Mouse (Mus musculus) brain, embryonic 14.5 days (tissue): ENCODE results near the gene 1110051M20Rik. TPM values are rescaled to one million over a fixed set of nuclear protein-coding genes. Genes with fewer than 3 reads are reported as not detected.

Experiments used
- DNase-seq: peaks from one replicate; pipeline ENCODE4 v3.0.0-alpha.2; 2011; ENCODE audit warnings: low read depth
- CTCF ChIP-seq: fragments of 200-500 bp; IDR thresholded peaks from 2 replicates; pipeline ENCODE4 v1.5.1; 2012; ENCODE audit warnings: inconsistent platforms, mild to moderate bottlenecking, moderate library complexity, borderline replicate concordance; ENCODE audit not compliant: insufficient read depth, insufficient read length; ENCODE audit errors: extremely low read depth
- POLR2A ChIP-seq: fragments of 200-500 bp; IDR thresholded peaks from 2 replicates; pipeline ENCODE4 v1.6.1; 2012; ENCODE audit warnings: mild to moderate bottlenecking, inconsistent platforms, borderline replicate concordance; ENCODE audit not compliant: poor library complexity, insufficient read depth, insufficient read length, severe bottlenecking; ENCODE audit errors: extremely low read depth
- polyA plus RNA-seq: library from polyadenylated mRNA; depleted of rRNA; stranded (reverse); fragments of >200 nt; gene quantifications from 2 replicates; pipeline ENCODE4 v1.2.3, GENCODE M21; 2012

1110051M20Rik gene
- polyA plus RNA-seq, 1 experiment = 86.3 TPM

DNA sequence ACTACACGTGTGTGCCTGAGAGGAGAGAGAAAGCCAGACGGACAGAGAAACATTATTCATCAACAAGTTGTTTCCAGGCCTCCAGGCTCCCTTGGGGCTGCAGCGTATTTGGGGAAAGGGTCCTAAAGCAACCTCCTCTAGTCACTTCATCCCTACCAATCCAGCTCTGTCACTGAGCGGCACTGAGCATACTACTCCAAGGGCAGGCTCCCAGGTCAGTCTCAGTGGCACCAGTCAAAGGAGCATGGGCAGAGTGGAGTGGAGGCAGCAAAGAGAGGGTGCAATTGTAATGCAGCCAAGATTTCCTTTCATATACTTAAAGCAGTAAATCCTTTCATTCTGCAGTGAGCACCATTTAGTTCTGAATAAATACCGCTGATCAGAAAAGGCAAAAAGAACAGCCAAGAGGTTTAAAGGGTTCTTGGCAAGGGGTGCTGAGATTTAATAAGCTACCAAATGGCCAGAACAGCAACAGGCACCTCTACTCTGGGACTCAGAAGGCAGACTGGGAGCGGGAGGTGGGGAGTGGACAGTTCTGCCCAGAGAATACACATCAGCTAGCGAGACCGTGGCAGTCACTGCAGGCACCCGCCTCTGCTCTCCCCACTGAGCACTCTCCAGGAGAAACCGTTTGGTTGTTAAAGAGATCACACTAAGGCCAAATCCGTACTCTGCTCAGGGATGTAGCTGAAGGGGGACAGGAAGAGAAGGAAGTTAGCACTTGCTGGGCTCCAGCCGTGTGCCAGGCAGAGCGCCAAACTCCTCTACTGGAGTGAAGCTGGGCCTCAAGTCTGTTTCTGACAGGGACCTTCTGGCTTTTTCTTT is 159.9 kb downstream of the 1110051M20Rik start:
- TF ChIP-seq CTCF (no peak), POLR2A (no peak)
- DNase-seq = peak; percentile 82

DNA sequence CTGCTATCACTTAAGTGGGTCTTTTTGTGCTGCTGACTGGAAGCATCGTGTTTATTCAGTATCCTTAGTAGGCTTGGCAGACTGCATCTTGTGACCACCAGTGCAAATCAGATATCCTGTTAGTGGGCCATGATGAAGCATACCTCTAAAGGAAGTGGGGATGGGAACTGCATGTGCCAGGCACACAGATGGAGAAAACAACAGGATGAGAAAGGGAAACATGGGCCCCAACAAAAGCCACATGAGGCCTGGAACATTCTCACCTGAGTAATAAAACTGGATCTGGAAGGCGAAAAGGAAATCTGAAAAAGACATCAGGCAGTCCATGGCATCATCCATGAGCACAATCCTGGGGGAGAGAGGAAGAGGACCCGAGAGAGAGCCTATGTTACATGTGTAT is 160.5 kb downstream of the 1110051M20Rik start:
- DNase-seq = no peak
- no peak for TF ChIP-seq CTCF
- TF ChIP-seq POLR2A = no peak

GRCm38 (mm10) chr2:91281366-91281765 is 163.1 kb downstream of the 1110051M20Rik start:
- DNase-seq = no peak
- TF ChIP-seq CTCF (no peak), POLR2A (no peak)

DNA sequence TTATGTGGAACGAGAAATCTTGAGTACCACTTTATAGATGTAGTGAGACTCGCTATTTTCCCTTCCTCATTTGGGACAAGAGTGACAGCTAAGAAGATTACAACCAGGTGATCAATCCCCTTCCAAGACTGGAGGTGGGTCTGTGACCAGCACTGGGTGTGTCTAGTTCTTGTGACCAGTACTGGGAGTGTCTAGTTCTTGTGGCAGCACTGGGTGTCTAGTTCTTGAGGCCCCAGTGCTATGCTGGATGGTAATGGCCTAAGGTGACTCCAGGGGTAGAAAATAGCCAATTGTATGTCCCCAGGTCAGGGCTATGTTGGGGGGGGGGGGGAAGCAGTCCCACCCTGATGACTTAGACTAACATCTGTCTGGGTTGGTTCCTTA is 165.1 kb downstream of the 1110051M20Rik start:
- TF ChIP-seq POLR2A (no peak), CTCF (no peak)

GRCm38 (mm10) chr2:91278749-91279371 is 165.6 kb downstream of the 1110051M20Rik start:
- DNase-seq = peak; percentile 80
- no peak for TF ChIP-seq POLR2A
- TF ChIP-seq CTCF = peak; percentile 79

More for the DNA sequence above, 165.1 kb downstream of the 1110051M20Rik start:
- no peak for DNase-seq

DNA sequence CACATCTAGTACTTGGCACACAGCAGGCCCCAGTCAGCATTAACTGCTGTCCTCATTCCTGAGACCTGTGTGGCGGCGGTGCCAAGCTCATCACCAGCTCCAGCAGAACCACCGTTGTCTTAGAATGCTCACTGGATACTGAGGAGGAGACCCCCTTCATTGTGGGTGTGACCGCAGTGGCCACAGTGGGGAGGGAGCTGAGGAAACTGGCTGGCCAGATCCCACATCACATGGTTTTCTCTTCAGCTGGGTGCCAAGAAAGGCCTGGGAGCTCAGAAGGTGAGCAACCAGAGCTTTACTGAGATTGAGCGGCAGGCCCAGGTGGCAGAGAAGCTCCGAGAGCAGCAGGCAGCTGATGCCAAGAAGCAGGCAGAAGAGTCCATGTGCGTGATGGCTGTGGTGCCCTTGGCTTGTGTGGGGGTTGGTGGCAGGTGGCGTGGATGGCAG is 174.8 kb downstream of the 1110051M20Rik start:
- TF ChIP-seq POLR2A (no peak), CTCF (no peak)

DNA sequence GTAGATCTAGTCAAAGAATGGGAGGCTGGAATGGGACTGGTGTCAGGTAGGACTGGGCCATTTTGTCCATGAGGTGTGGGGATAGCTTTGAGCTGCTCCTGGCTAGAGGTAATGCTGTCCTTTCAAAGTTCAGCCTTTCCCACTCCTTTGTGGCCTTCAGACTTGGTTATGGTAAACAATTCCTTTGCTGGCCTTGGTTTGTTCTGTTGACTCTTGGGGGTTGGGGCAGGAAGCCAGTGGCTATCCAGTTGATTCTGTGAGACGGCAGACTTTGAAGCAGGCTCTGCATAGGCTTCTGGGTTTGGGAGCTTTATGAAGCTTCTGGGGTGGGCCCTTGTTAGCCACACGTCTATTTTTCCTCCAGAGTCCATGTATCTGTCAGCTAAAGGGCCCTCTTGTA is 175.8 kb downstream of the 1110051M20Rik start:
- no peak for TF ChIP-seq POLR2A
- TF ChIP-seq CTCF = no peak
- no peak for DNase-seq

More for the DNA sequence above, 174.8 kb downstream of the 1110051M20Rik start:
- no peak for DNase-seq

DNA sequence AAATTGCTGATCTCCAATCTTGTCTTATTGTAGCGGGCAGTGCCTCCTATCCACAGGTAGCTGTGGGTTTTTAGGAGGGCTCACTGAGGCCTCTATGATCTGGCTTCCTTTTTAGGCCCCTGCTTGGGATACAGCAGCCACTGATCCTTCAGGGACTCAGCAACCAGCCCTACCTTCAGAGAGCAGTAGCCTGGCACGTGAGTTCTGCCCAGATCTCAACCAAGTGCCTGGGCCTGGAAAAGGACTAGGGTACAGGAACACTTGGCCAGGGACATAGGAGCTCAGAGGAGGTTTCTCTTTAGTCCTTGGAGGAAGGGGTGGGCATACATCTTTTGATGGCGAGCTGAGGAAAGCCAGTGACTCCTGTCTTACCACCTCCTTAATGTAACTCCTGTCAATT is 176.5 kb downstream of the 1110051M20Rik start:
- no peak for DNase-seq
- TF ChIP-seq CTCF = no peak
- no peak for TF ChIP-seq POLR2A

GRCm38 (mm10) chr2:91264711-91265681 is 179.5 kb downstream of the 1110051M20Rik start, which contains the start of gene Arfgap2:
Gene Arfgap2, plus strand, starts transcription at chr2:91264974.
- DNase-seq = peak; percentile 99
- TF ChIP-seq CTCF = no peak
- peak; percentile 45; the same call in 1 of the 2 replicates for TF ChIP-seq POLR2A

DNA sequence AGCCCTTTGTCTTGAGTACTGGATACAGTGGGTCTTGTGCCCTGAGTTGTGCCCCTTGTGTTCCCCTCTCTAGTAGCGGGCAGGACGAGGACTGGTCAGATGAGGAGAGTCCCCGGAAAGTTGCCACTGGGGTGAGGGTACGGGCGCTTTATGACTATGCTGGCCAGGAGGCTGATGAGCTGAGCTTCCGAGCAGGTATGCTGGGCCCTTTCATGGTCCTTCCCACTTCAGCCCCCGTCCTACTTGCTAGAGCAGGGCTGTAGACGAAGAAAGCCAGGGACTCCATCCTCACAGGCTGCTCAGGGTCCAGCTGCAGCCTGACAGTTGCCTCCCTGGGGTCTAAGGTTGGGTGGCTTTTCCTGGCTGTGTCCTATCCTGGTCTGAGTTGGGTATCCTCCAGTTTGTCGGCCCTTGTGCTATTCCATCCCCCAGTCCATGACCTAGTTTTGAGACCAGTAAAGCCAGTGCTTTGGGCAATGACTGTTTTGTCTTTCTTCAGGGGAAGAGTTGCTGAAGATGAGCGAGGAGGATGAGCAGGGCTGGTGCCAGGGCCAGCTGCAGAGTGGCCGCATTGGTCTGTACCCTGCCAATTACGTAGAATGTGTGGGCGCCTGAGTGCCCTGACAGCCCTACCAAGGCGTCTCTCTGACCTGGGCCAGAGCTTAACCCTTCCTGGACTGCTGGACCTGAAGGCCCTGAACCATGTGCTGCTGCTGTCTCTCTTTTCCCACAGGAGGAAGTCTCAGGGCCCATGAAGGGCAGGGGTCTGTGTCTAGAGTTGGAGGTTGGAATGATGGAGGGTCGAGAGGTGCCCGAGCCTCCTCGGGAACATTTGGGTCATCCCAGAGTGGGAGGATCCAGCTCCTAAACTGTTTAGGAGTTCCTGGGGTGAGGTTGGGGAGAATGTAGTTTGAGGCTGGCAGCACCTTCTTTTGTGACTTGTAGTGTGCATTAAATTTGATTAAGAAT is 180.5 kb downstream of the 1110051M20Rik start:
- no peak for DNase-seq
- TF ChIP-seq CTCF = no peak
- no peak for TF ChIP-seq POLR2A
